Mouse (Mus musculus) thymus, adult 2 months (tissue): ENCODE measurements around the gene Slc38a2.

Experiments
- CTCF ChIP-seq: fragments of 200-500 bp; IDR thresholded peaks from 2 replicates; pipeline ENCODE4 v1.5.1; 2012; ENCODE audit warnings: mild to moderate bottlenecking, control low read depth, low read length, moderate library complexity, borderline replicate concordance; ENCODE audit not compliant: control insufficient read depth, poor library complexity, insufficient read depth; ENCODE audit errors: extremely low read depth
- POLR2A ChIP-seq: fragments of 200-500 bp; IDR thresholded peaks from 2 replicates; pipeline ENCODE4 v1.6.1; 2012; ENCODE audit warnings: mild to moderate bottlenecking, low read length, control low read depth, moderate library complexity; ENCODE audit not compliant: control insufficient read depth, poor library complexity, insufficient read depth; ENCODE audit errors: extremely low read depth

DNA sequence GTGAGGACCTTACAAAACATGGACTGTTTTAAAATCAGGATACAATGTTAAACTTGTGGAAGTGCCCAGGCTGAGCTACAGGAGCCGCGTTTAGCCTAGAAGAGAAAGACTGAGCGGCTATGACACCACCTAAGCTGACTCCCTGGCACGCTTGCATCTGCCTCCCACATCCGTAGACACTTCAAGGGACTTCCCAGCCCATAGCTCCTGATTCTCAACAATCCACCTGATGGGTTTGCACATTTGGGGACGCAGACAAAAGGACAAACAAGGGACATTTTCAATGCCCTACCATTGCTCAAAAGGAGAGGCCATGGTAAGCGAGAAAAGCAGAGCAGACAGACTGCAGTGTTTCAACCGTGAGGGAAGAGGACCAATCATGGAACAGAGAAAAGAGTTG lies 59.9 kb downstream of the Slc38a2 start:
- TF ChIP-seq CTCF (no peak), POLR2A (no peak)
